Mouse (Mus musculus): ENCODE data around the gene Agrp.

Agrp gene

DNA sequence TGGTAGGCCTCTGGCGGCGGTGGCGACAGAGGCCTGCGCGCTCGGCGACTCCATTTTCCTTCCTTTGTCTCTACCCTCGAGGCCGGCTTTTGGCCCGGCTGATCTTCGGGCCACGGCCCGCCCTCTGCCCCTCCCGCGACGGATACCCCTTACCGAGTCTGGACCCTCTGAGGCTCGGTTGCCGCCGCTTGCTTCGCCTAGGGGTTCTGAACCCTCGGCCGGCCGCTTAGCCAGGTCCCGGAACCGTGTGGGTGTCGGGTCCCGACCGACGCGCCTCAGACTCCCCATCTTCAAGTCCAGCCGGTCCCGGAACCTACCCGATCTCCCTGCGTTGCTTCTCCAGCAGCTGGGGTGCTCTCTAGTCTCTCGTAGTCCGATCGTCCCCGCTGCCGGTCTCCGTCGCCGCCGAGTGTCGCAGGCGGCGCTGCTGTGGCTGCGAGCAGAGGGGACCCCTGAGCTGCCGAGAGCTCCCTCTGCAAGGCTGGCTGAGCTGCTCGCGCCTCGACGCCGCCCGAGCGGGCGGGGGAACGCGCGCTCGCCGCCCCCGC, at the start of gene Agrp:
TSS of gene Agrp (minus strand) at position 431 of the 548 bp plus-strand sequence.
- DNase-seq = peak; percentile 66

GRCm38 (mm10) chr8:105686551-105686950, 49.4 kb upstream of the Agrp start:
- DNase-seq = no peak

DNA sequence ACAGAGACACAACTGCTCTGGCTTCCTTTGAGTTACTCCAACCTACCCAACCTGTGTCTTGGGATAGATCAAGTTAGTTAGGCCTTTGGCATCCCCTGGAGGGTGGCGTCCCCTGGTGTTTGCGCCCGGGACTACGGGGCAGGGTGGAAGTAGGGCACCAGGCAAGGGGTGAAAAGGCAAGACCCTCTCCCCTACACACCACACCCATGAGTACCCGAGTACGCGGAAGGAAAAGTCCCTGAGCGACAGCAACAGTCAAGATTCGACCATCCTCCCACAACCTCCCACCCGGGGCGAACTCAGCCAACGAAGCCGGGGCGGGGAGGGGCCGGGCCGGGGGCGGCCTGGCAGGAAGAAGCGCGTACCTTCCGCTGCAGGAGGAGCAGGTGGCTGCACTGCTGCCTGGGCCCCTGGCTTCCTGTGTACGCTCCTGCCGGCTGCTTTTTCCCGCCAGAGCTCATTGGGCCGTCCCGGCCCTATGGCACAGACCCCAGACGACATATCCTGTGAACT, 48.7 kb upstream of the Agrp start, which contains the start of gene Carmil2:
TSS of gene Carmil2 (plus strand) at position 479 of the 513 bp plus-strand sequence.
- DNase-seq = peak; percentile 36

- no peak for DNase-seq
These were observed 48.1 kb upstream of the Agrp start for GRCm38 (mm10) chr8:105685325-105685724.

DNA sequence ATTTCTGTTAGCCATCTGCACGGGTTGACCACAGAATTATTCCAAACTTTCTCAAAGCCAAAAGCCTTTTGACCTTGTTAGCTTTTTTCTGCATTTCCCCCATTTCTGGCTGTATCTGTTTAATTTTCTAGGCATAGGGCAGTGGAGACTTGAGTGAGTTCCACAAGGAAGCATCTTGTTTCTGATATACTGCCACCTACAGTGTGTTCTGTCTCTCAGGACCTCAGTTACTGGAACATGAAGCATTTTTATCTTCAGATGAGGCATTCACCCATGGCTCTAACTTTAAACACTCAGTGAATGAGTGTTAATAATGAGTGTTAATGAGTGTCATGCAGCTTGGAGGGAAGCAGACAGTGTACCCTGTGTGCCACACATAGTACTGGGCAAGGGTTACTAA, 40.7 kb upstream of the Agrp start:
- no peak for DNase-seq

DNA sequence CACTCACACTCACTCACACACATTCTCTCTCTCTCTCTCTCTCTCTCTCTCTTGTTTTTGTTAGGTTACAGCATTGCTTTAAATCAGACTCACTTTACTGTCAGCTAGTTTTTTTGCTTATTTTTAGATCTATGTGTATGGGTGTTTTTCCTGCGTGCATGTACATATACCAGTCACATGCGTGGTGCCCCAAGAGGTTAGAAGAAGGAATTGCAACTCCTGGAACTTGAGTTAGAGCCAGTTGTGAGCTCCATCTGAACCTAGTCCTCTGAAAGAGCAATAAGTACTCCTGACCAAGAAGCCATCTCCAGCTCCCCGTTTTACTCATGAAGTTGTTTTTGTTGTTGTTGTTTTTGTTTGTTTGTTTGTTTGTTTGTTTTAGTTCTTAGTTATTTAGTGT, 24.0 kb upstream of the Agrp start:
- no peak for DNase-seq

GRCm38 (mm10) chr8:105657641-105658040, 20.4 kb upstream of the Agrp start:
- no peak for DNase-seq

DNA sequence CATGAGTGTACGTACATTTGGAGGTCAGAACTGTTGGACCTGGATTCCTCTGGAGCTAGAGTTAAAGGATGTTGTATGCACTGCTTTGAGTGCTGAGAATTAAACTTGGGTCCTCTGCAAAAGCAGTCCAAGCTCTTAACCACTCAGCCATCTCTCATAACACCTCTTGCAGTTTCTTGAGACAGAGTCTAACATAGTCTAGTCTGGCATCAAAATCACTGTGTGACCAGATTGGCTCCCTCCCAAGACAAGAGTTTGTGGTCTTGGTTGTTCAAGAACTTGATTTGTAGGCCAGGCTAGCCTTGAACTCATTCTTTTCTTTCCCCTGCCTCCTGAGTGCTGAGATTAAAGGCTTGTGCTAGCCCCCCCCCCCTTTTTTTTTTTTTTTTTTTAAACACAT, 11.7 kb upstream of the Agrp start:
- DNase-seq = no peak

DNA sequence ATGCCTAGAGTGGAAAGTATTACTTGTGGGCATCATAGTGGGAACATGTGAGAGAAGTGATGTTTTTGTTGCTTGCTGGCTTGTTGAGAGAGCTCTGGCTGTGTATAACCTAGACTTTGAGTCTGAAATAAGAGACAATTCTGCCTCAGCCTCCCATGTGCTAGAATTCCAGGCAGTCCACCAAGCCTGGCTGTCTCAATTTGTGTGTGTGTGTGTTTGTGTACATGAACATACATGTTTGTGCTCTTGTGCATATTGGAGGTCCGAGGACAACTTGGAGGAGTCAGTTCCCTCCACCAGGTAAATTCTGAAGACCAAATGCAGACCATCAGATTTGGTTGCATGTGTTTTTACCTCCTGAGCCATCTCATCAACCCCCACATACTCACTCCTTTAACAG, 8.0 kb upstream of the Agrp start:
- no peak for DNase-seq

GRCm38 (mm10) chr8:105640511-105640910, 3.3 kb upstream of the Agrp start:
- DNase-seq = no peak

- no peak for DNase-seq
These were observed 2.6 kb upstream of the Agrp start for GRCm38 (mm10) chr8:105639835-105640234.

GRCm38 (mm10) chr8:105638510-105638909, 1.3 kb upstream of the Agrp start:
- DNase-seq = no peak

GRCm38 (mm10) chr8:105637601-105638041, 428 bp upstream of the Agrp start:
- DNase-seq = no peak

DNA sequence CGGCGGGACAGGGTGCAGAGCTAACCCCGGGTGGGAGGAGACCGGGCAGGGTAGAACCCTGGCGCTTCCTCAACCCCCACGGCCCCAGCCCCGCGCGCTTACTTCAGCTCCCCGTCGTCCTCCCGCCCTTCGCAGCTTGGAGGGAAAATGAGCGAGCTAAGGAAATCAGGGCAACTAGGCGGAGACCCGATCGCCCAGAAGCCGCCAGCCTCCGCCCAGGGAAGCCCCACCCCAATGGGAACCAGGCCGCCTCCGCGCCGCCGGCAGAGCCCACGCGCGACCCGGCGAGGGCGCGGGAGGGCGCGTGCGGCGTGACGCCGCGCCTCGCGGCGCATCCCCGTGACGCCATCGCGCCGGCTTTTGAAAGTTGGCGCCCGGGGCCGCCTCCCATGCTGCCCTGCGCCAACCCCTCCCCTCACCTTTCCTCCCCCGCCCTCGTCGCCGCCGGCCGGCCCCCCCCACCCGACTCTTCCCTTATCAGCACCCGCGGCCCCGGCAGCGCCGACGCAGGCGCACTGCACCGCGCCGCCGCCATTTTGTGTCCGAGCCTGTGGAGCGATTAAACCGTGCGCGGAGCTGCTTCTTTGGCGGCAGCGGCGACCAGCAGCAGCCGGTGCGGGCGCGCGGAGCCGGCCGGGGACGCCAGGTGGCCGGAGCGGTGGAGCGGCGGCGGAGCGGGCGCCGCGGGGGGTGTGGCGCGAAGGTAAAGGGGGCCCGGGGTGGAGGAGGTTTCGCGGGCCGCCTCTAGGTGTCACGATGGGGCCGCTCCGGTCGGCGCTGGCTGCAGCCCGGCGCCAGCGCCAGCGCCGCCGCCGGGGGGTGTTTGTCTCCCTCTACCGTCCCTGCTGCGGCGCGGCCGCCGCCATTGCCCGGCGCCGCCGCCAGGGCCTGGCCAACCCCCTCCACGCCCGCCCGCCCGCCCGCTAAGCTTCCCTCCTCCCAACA, 903 bp downstream of the Agrp start, which contains the start of gene Ctcf:
TSS of gene Ctcf (plus strand) at position 551 of the 945 bp plus-strand sequence.
- DNase-seq = peak; percentile 89

GRCm38 (mm10) chr8:105635481-105635880, 1.7 kb downstream of the Agrp start:
- DNase-seq = no peak

DNA sequence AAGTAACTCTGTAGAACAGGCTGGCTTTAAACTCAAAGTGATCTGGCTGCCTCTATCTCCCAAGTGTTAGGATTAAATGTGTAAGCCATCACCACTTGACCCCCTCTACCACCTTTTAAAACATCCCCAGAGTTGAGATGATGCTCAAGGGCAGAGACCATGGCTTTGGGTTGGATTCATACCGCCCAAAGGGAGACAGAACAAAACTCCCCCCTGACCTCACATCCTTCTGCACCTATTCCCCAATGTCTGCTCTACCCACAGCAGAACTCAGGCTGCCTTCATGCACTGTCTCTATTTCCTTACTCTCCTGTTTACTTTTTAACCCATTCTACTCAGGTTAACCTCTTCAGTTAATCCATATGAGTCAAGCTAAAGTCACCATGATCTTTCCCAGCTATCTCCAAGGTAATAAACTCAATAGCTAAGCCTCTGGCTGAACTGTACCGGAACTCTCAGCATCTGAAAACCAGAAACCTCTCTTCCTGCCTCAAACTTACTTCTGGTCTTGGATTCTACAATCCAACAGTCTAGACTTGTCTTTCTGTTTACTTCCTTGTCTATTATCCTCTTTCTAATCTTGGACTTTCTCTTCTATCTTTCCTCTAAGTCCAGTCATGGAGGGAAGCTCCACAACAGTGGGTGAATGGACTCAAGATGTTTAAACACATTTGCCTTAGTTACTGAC, 2.3 kb downstream of the Agrp start:
- no peak for DNase-seq

DNA sequence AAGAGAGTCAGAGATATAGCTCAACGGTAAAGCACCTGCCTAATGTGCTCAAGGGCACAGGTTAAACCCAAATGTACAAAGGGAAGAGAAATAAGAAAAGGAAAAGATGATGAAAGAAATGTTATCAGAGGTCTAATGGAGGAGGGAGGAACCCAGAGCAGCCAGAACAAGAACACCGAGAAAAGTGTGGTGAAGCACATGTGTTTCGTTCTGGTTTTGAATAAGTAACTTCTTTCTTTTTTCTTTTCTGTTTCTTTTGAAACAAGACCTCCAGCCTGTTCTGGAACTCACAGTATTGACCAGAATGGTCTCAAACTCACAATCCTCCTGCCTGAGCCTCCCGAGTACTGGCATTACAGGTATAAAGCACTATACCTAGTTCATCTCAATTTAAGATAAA, 7.9 kb downstream of the Agrp start:
- DNase-seq = no peak

- no peak for DNase-seq
These were observed 11.1 kb downstream of the Agrp start for GRCm38 (mm10) chr8:105626086-105626485.

GRCm38 (mm10) chr8:105624831-105625230, 12.4 kb downstream of the Agrp start:
- DNase-seq = no peak

DNA sequence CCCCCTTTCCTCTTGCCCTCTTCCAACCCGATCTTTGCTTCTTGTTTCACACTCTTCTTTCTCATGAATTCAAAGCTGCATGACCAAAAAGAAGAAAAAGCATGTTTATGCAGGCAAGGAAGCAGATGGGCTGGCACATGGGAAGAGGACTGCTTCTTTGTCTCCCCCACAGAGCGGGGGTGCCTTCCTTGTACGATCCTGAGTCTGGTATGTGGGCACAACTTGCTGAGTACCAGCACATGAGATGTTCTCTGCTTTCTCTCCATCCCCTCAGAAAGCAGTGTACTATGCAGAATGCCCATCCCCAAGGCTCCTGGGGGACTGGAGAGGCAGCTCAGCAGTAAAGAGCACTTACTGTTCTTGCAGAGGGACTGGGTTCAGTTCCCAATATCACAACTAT, 12.8 kb downstream of the Agrp start:
- DNase-seq = no peak

- no peak for DNase-seq
These were observed 13.4 kb downstream of the Agrp start for GRCm38 (mm10) chr8:105623679-105624245.

DNA sequence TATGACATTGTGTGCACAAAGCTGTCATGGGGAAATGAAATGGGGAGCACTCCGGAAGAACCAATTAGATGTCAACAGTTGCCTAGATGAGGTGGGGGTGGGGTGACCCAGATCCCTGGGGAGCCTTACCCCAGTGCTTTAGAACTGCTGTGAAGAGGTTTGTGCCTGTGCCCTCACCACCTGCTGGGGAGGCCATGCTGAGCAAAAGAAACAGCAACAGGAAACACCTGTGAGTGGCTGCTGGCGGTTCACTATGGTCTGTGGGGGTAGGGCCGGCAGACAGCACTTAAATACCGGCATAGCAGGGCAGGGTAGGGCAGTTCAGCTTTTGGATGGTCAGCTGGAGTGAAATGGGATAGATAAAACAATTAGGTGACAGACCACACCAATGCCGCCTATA, 14.1 kb downstream of the Agrp start:
- DNase-seq = no peak

- peak; percentile 88 for DNase-seq
These were observed 14.7 kb downstream of the Agrp start for GRCm38 (mm10) chr8:105622421-105622920.

Data from cerebellum, adult 11 months (tissue).